Mouse (Mus musculus) G1E (cell line): ENCODE data around the gene Upk2.

ENCODE experiments used
- CTCF ChIP-seq: IDR thresholded peaks from 2 replicates; pipeline ENCODE4 v1.5.1; 2012; ENCODE audit warnings: low read depth, low read length, inconsistent platforms, mixed read lengths
- GATA1 ChIP-seq: IDR thresholded peaks from 2 replicates; pipeline ENCODE4 v1.6.1; 2012; ENCODE audit warnings: borderline replicate concordance, low read length, inconsistent platforms, mixed read lengths
- GATA2 ChIP-seq: IDR thresholded peaks from 2 replicates; pipeline ENCODE4 v1.6.1; 2012; ENCODE audit warnings: low read depth, low read length, inconsistent platforms, borderline replicate concordance

DNA sequence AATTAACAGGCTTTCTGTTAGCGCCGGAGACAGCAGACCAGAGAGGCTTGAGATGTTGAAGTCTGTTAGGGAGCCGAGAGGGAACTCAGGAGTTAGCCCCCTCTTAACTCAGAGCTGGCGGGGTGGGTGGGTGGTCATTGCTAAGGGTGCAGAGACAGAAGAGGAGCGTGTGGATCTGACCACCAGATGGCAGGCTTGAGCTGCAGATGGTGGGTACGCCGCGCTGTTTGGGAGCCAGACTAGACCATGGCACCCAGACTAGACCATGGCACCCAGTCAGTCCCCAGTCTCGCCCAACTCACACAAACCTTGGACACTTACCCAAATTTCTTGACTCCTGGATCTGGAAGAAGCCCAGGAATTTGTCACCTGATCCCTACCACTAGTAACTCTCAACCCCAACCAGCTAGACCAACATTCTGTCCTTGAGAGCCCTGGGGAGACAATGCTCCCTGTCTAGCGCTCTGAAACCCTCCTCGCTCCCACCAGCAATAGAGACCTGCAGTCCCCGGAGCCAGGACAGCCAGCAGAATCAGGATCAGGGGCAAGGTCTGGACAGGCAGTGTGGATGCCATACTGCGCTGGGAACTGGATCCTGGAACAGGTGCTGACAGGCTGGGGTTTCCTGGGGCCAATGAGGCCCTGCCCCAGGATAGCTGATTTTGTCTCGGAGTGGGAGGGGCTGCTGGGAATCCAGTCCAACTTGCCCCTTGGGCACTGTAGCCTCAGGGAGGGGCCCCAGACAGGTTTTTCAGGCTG lies 465 bp downstream of the Upk2 start:
- TF ChIP-seq CTCF: peak; percentile 44; the same call in 1 of the 2 replicates
- no peak for TF ChIP-seq GATA1
- no peak for TF ChIP-seq GATA2
